Mouse (Mus musculus): ENCODE data around the gene Samt3.

Gene Samt3

GRCm38 (mm10) chrX:86043899-86044298, at the start of gene Samt3:
TSS of gene Samt3 (plus strand) at chrX:86044199.
- DNase-seq (ENCODE audit: inconsistent age in 2 of 2, low spot score in 1 of 2) = no peak

- no peak for DNase-seq (ENCODE audit: inconsistent age in 2 of 2, low spot score in 1 of 2)
Observed at GRCm38 (mm10) chrX:86016591-86016990, 27.4 kb upstream of the Samt3 start.

- DNase-seq (ENCODE audit: inconsistent age in 2 of 2, low spot score in 1 of 2) = no peak
Observed at GRCm38 (mm10) chrX:86088672-86089071, 44.7 kb downstream of the Samt3 start.

All from adrenal gland, adult (tissue).